Mouse (Mus musculus): ENCODE measurements around the gene Spx.

GRCm38 (mm10) chr6:142384521-142384920, 28.7 kb upstream of the Spx start:
- TF ChIP-seq CTCF (conservative IDR thresholded peaks at IDR 0.05; ENCODE audit: low read length), result no peak
- no peak for TF ChIP-seq NANOG (IDR thresholded peaks at IDR 0.05; ENCODE audit: borderline replicate concordance, low read length)
- no peak for TF ChIP-seq POU5F1 (IDR thresholded peaks at IDR 0.05; ENCODE audit: borderline replicate concordance, low read length)
